Mouse (Mus musculus): ENCODE results near the gene Vamp5.

Vamp5 gene

DNA sequence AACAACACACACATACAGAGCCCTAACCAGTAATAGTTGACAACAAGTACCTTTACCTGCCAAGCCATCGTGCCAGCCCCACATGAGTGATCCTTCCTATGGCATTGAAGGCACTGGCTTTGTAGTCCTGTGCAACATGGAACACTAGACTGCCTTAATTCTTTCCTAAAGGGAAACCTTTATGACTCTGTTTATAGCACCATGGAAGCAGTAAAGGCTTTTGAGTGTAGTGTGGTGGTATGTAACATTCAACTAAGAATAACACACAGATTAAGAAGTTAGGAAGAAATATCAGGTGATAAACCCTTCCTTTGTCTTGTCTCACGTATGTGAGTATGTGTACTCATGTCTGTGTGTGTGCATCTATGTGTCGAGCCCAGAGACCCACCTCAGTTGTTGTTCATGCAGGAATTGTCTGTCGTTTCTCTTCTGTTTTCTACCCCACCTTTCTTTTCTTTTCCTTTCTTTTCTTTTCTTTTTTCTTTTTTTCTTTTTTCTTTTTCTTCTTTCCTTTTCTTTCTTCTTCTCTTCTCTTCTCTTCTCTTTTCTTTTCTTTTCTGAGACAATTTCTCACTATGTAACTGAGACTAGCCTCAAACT is 13.3 kb downstream of the Vamp5 start, which contains the start of gene Rnf181:
Rnf181 (minus strand) TSS at position 113 of the 600 bp plus-strand sequence.
- DNase-seq (ENCODE audit: low spot score in 2 of 2): no peak

DNA sequence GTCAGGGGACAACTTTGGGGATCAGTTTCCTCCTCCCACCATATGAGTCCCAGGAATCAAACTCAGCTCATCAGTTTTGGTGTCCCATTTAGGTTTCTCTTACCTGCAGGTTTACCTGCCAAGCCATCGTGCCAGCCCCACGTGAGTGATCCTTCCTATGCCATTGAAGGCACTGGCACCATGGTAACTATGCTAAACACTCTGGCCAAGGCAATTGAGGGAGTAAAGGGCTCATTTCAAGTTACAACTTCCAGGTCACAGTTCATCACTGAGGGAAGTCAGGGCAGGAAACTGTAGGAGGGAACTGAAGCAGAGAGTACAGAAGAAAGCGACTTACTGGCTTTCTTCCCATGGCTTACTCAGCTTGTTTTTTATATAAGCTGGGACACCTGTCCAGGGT is 14.0 kb downstream of the Vamp5 start:
- no peak for DNase-seq (ENCODE audit: low spot score in 2 of 2)

- DNase-seq (ENCODE audit: low spot score in 2 of 2): no peak
Observed at GRCm38 (mm10) chr6:72364985-72365384, 15.3 kb downstream of the Vamp5 start.

- no peak for DNase-seq (ENCODE audit: low spot score in 2 of 2)
Observed at GRCm38 (mm10) chr6:72364009-72364408, 16.3 kb downstream of the Vamp5 start.

GRCm38 (mm10) chr6:72362132-72363028 is 17.9 kb downstream of the Vamp5 start:
- DNase-seq (ENCODE audit: low spot score in 2 of 2): peak; percentile 98 to 99

- DNase-seq (ENCODE audit: low spot score in 2 of 2): no peak
Observed at GRCm38 (mm10) chr6:72361121-72361551, 19.1 kb downstream of the Vamp5 start.

DNA sequence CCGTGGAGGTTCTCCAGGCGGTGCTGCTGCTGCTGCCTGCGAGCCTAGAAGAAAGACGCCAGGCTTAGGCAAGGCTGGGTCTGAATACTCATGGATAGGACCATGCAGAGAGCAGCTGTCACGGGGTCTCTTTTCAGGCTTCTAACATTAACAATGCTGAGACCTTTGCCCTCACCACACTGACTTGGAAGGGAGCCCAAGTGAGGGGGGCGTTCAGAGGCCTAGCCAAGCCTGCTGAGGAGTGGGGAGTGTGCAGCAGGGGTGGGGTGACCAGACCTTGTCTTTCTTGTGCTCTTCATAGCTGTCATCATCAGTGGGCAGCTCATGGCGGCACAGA is 19.7 kb downstream of the Vamp5 start:
- DNase-seq (ENCODE audit: low spot score in 2 of 2): no peak

DNA sequence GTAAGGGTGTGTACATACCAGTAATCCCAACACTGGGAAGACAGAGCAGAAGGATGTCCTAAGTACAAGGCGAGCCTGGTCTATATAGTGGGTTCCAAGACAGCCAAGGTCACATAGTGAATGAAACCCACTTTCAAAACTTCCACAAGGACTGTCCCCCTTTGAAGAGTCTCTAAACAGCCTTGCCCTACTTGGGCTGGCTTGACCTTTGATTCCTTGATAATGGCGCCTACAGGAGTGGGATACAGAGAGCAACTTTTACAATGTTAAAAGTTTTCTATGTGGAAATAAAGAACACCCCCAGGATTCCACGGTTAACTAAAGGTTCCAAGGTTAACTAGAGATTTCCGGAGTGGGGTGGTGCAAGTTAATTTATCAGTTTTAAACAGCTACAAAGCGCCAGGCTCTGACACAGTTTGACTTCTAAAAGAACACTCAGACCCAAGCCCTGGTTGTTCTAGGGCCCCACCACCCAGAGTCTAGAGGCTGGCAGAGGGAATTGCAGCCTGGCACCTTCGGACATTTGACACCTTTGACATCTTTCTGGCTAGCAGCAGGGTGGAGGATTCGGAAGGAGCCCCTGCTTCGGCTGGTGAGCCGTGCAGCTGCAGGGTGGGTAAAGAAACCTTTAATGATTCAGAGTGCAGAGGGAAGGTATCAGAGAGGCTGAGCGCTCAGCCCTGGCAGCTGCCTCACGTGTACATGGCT is 20.2 kb downstream of the Vamp5 start:
- no peak for DNase-seq (ENCODE audit: low spot score in 2 of 2)

DNA sequence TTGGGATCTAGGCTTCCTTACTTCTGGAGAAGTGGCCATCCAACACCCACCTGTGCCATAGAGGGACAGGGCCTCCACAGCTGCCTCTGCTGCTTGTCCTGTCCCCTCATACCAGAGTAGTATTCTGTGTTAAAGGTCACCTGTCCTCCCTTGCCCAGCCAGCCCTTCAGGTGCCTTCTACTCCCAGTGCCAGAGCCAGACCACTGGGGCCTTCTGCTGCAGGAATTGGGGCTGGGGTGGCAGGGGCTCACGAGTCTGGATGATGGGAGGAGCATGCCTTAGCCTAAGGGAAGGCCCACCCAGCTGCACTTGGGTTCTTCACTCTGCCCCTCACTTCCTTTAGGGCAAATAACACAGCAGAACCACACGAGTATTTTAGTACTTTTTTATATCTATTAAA is 20.9 kb downstream of the Vamp5 start:
- no peak for DNase-seq (ENCODE audit: low spot score in 2 of 2)

GRCm38 (mm10) chr6:72358086-72358764 is 22.0 kb downstream of the Vamp5 start:
- DNase-seq (ENCODE audit: low spot score in 2 of 2): no peak

DNA sequence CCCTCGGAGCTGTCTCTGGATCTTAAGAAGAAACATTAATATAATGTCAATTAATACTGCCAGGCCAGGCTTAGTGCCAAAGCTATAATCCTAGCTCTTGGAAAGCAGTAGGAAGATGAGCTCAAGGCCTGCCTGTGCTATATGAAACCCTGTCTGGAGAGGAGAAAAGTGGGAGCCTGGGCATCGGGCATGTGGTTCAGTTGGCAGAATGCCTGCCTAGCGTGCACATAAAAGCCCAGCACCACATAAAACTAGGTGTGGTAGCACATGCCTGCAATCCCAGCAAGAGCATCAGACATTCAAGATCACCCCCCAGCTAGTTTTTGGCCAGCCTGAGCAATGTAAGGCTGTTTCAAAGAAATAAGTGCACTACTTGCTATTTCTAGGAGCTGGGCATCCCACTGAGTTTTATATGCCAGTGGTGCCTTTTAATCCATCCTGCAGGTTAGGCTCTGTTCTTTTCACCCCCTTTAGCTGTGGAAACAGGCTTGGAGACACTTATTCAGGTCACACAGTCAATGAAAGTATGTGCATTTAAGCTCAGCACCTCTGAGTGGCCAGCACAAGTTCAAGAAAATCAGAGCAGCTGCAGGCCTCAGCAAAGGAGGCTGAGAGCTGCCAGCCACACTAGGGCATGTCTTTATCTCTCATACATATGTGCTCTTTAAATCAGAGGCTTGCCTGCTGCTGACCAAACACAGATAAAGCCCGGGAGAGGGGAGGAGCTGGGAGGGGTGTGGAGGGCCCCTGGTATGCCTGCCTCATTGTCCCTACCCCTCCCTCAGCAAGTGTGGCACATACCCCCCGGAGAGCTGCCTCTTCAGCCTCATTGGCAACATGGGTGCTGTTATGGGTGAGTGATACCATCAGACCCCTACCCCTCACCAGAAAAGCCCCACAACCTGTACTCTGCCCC is 22.8 kb downstream of the Vamp5 start:
- no peak for DNase-seq (ENCODE audit: low spot score in 2 of 2)

GRCm38 (mm10) chr6:72356001-72356532 is 24.2 kb downstream of the Vamp5 start:
- DNase-seq (ENCODE audit: low spot score in 2 of 2): no peak

DNA sequence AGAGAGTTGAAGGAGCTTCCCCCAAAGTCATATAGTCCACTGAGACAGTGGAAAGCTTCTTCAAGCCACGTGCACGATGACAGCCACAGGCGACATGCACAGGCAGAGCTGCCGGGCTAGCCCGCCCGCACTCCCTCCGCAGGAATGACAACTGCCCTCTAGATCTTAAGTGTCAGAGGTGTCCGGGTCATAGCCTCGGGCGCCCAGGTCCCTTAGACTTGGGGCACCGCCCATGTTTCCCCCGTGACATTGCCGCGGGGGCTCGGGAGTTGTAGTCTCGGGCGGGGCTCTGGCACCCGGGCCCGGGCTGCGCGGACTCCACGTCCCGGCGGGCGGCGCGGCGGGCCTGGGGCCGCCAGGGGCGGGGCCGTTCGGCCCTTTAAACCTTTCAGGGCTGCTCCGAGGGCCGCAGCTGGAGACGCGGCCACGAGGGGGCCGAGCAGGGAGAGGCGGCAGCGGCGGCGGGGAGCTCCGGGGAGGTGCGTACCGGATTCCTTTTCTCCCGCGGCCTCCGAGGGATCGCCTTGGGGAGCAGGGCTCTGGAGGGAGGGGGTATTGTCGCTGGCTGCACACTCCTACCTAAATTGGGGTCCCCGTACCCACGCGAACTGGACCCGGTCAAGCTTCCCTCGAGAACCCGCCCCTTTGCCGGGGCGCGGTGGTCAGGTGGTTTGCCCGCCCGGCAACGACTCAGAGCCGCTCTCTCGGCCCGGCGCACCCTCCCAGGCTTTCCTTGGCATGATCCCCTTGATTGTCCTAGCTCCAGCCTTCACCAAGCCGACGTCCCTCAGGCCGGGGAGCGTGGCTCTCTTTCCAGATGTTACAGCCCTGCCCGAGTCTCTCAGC is 25.0 kb downstream of the Vamp5 start, which contains the start of gene Tmem150a:
Tmem150a (plus strand) TSS at position 382 of the 846 bp plus-strand sequence.
- peak; percentile 87 to 90 for DNase-seq (ENCODE audit: low spot score in 2 of 2)

DNA sequence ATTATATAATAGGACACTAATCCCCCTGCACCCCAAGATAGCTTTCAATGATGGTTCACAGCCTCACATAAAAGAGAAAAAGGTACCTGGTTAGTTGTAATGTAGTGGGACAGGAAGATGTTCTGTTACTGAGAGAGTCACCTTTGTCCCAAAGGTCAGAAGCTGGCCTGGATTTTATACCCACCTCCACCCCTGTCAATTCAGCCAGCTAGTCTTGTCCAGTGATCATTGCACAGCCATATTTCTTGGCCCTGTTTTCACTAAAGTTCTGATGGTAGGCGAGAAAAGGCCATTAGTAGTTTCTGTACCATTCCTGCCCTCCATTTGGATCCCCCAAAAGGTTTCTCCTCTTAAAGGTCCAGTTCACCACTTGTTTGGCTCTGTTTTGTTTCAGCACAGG is 26.2 kb downstream of the Vamp5 start:
- no peak for DNase-seq (ENCODE audit: low spot score in 2 of 2)

GRCm38 (mm10) chr6:72352636-72353405 is 27.4 kb downstream of the Vamp5 start:
- DNase-seq (ENCODE audit: low spot score in 2 of 2): no peak

GRCm38 (mm10) chr6:72350214-72350613 is 30.1 kb downstream of the Vamp5 start:
- DNase-seq (ENCODE audit: low spot score in 2 of 2): no peak

DNA sequence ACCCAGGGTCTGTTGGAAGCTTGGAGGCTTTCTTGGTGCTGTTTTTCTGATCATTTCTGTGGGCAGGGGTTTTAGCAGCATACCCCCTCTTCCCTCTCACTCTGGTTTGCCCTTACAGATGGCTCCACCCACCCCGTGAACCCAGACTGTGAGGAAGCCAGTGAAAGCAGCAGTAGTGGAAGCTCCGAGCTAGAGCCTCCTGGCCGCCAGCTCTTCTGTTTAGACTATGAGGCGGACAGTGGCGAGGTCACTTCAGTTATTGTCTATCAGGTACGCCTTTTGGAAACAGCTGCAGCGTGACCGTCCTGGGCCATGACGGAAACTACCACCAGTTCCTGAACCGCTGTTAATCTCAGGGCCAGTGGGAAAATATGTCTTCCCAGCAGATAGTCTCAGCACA is 31.9 kb downstream of the Vamp5 start:
- DNase-seq (ENCODE audit: low spot score in 2 of 2): no peak

DNA sequence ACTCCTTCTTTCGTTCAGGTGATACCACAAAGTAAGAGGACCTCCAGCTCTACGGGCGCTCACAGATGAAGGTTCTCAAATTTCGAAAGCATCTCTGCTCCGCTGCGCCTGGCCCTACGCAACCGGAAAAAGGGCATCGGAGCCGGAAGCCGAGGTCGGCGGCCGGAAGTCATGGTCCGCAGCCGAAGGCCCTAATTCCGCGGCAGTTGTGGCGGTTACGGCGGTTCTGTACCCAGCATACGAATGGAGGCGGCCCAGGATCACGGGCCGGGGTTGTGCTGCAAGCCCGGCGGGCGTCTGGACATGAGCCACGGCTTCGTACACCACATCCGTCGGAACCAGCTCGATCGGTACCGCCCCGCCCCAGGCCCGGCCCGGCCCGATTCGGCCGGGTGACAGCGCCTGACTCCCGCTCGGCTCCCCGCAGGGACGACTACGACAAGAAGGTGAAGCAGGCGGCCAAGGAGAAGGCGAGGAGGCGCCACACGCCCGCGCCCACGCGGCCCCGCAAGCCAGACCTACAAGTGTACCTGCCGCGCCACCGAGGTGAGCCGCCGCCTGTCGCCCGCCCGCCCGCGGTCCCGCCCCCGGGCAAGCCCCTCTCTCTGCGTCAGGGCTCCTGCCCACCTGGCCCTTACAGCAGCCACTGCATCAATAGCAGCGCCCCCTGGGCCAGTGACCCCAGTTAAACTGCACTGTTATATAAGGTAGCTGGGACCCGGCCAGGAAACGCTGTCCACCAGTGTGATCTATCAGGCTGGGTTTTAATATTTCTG is 32.9 kb downstream of the Vamp5 start, which contains the start of gene 0610030E20Rik:
0610030E20Rik (plus strand) TSS at position 152 of the 776 bp plus-strand sequence.
- DNase-seq (ENCODE audit: low spot score in 2 of 2): peak; percentile 80 to 81

Data from heart, adult 9 months (tissue).